Mouse (Mus musculus): ENCODE data around the gene Med16.

GRCm38 (mm10) chr10:79924998-79925784, 16.5 kb upstream of the Med16 start:
- no peak for TF ChIP-seq POLR2A (IDR thresholded peaks at IDR 0.05; ENCODE audit: control insufficient read depth, low read depth, low read length)
- peak; percentile 100 for TF ChIP-seq CTCF (IDR thresholded peaks at IDR 0.05; ENCODE audit: control insufficient read depth, insufficient read depth, insufficient replicate concordance, low read depth, low read length)

All from testis, adult 2 months (tissue).